Mouse (Mus musculus): ENCODE results near the gene Ulk1.

- no peak for TF ChIP-seq POLR2A (IDR thresholded peaks at IDR 0.05; ENCODE audit: insufficient read depth, low read depth, low read length)
- TF ChIP-seq CTCF (IDR thresholded peaks at IDR 0.05; ENCODE audit: insufficient read depth, low read depth, low read length): no peak
Observed at GRCm38 (mm10) chr5:110827576-110827975, 17.7 kb upstream of the Ulk1 start.

All from olfactory bulb, adult 2 months (tissue).